Mouse (Mus musculus): Measurements from ENCODE around the gene Ppp1ca. TPM values are rescaled to one million over a fixed set of nuclear protein-coding genes. Genes with fewer than 3 reads are reported as not detected.

The Ppp1ca gene
- polyA plus RNA-seq, 1 experiment from 2014 or later, result 987 TPM

- no peak overlapping the region for H3K9ac ChIP-seq (ENCODE audit: low read depth, low read length)
- no peaks in the 10 kb centered on the region for H3K27me3 ChIP-seq (ENCODE audit: control insufficient read depth, insufficient read depth, low read length)
- no peak for ATAC-seq (ENCODE audit: low FRiP score, low TSS enrichment)
- H3K27ac ChIP-seq (ENCODE audit: low read depth, low read length), result no peak overlapping the region
- 84% methylated on average over 12 of the region's 12 CpGs for WGBS
- H3K4me2 ChIP-seq (replicated peaks; ENCODE audit: low read depth, low read length), result no peak overlapping the region
- H3K36me3 ChIP-seq (ENCODE audit: control insufficient read depth, insufficient read depth, low read length), result peaks cover 13% of the 10 kb centered on the region
- peaks cover 30% of the 10 kb centered on the region for H3K4me1 ChIP-seq (ENCODE audit: control insufficient read depth, insufficient read depth, low read length)
- no peak overlapping the region for H3K4me3 ChIP-seq (ENCODE audit: low read length)
- no peaks in the 10 kb centered on the region for H3K9me3 ChIP-seq (ENCODE audit: control insufficient read depth, low read length)
Measured at GRCm38 (mm10) chr19:4189051-4189620, 2.7 kb upstream of the Ppp1ca start.

GRCm38 (mm10) chr19:4190831-4191334 lies 982 bp upstream of the Ppp1ca start, which contains the start of gene Tbc1d10c:
Tbc1d10c (minus strand) TSS chr19:4191284.
- 34% methylated on average over 4 of the region's 4 CpGs for WGBS
- peak within 1 kb of the TSS; percentile 93 for H3K4me2 ChIP-seq (replicated peaks; ENCODE audit: low read depth, low read length)
- H3K9ac ChIP-seq (ENCODE audit: low read depth, low read length), result peak within 1 kb of the TSS; percentile 97
- H3K27ac ChIP-seq (ENCODE audit: low read depth, low read length), result peak within 1 kb of the TSS; percentile 98
- H3K27me3 ChIP-seq (ENCODE audit: control insufficient read depth, insufficient read depth, low read length), result no peaks in the 10 kb centered on the region
- H3K36me3 ChIP-seq (ENCODE audit: control insufficient read depth, insufficient read depth, low read length), result peaks cover 30% of the 10 kb centered on the region
- H3K4me3 ChIP-seq (ENCODE audit: low read length), result peak within 1 kb of the TSS; percentile 97
- no peak for ATAC-seq (ENCODE audit: low FRiP score, low TSS enrichment)
- peaks cover 22% of the 10 kb centered on the region for H3K4me1 ChIP-seq (ENCODE audit: control insufficient read depth, insufficient read depth, low read length)
- H3K9me3 ChIP-seq (ENCODE audit: control insufficient read depth, low read length), result no peaks in the 10 kb centered on the region

- Histone ChIP-seq H3K27me3 (ENCODE audit: control insufficient read depth, insufficient read depth, low read length) (no peaks in the 10 kb centered on the region), H3K27ac (ENCODE audit: low read depth, low read length) (peak overlapping the region; percentile 98), H3K36me3 (ENCODE audit: control insufficient read depth, insufficient read depth, low read length) (peaks cover 45% of the 10 kb centered on the region), H3K4me1 (ENCODE audit: control insufficient read depth, insufficient read depth, low read length) (peaks cover 29% of the 10 kb centered on the region), H3K4me3 (ENCODE audit: low read length) (peak overlapping the region; percentile 97), H3K4me2 (replicated peaks; ENCODE audit: low read depth, low read length) (peak overlapping the region; percentile 93), H3K9ac (ENCODE audit: low read depth, low read length) (peak overlapping the region; percentile 97), H3K9me3 (ENCODE audit: control insufficient read depth, low read length) (no peaks in the 10 kb centered on the region)
- 1% methylated on average over 41 of the region's 52 CpGs for WGBS
- no peak; the same call in none of the 2 replicates for ATAC-seq (ENCODE audit: low FRiP score, low TSS enrichment)
Measured at GRCm38 (mm10) chr19:4192251-4192985, 553 bp downstream of the Ppp1ca start.

- H3K9ac ChIP-seq (ENCODE audit: low read depth, low read length), result peak overlapping the region; percentile 97
- H3K4me1 ChIP-seq (ENCODE audit: control insufficient read depth, insufficient read depth, low read length), result peaks cover 29% of the 10 kb centered on the region
- peak overlapping the region; percentile 98; the same call in 1 of the 2 replicates for H3K27ac ChIP-seq (ENCODE audit: low read depth, low read length)
- H3K27me3 ChIP-seq (ENCODE audit: control insufficient read depth, insufficient read depth, low read length), result no peaks in the 10 kb centered on the region
- 69% methylated on average over 6 of the region's 6 CpGs for WGBS
- no peak for ATAC-seq (ENCODE audit: low FRiP score, low TSS enrichment)
- H3K9me3 ChIP-seq (ENCODE audit: control insufficient read depth, low read length), result no peaks in the 10 kb centered on the region
- peaks cover 52% of the 10 kb centered on the region for H3K36me3 ChIP-seq (ENCODE audit: control insufficient read depth, insufficient read depth, low read length)
- peak overlapping the region; percentile 97 for H3K4me3 ChIP-seq (ENCODE audit: low read length)
- H3K4me2 ChIP-seq (replicated peaks; ENCODE audit: low read depth, low read length), result peak overlapping the region; percentile 93
Measured at GRCm38 (mm10) chr19:4193129-4193528, 1.3 kb downstream of the Ppp1ca start.

GRCm38 (mm10) chr19:4194021-4194724 lies 2.3 kb downstream of the Ppp1ca start:
- Histone ChIP-seq H3K4me3 (ENCODE audit: low read length) (no peak overlapping the region), H3K27ac (ENCODE audit: low read depth, low read length) (no peak overlapping the region), H3K9ac (ENCODE audit: low read depth, low read length) (0 out of 2 replicates have a peak overlapping the region, but pooled peaks have one; percentile 12), H3K27me3 (ENCODE audit: control insufficient read depth, insufficient read depth, low read length) (no peaks in the 10 kb centered on the region), H3K36me3 (ENCODE audit: control insufficient read depth, insufficient read depth, low read length) (peaks cover 57% of the 10 kb centered on the region), H3K4me1 (ENCODE audit: control insufficient read depth, insufficient read depth, low read length) (peaks cover 29% of the 10 kb centered on the region), H3K4me2 (replicated peaks; ENCODE audit: low read depth, low read length) (peak overlapping the region; percentile 93; the same call in 1 of the 2 replicates), H3K9me3 (ENCODE audit: control insufficient read depth, low read length) (no peaks in the 10 kb centered on the region)
- 87% methylated on average over 8 of the region's 8 CpGs for WGBS
- no peak for ATAC-seq (ENCODE audit: low FRiP score, low TSS enrichment)

GRCm38 (mm10) chr19:4194776-4195650 lies 3.1 kb downstream of the Ppp1ca start:
- 78% methylated on average over 12 of the region's 12 CpGs for WGBS
- Histone ChIP-seq H3K27ac (ENCODE audit: low read depth, low read length) (peak overlapping the region; percentile 11; the same call in 1 of the 2 replicates), H3K4me1 (ENCODE audit: control insufficient read depth, insufficient read depth, low read length) (peaks cover 30% of the 10 kb centered on the region), H3K4me3 (ENCODE audit: low read length) (no peak overlapping the region), H3K9ac (ENCODE audit: low read depth, low read length) (peak overlapping the region; percentile 12; the same call in 1 of the 2 replicates), H3K9me3 (ENCODE audit: control insufficient read depth, low read length) (no peaks in the 10 kb centered on the region), H3K36me3 (ENCODE audit: control insufficient read depth, insufficient read depth, low read length) (peaks cover 66% of the 10 kb centered on the region), H3K27me3 (ENCODE audit: control insufficient read depth, insufficient read depth, low read length) (no peaks in the 10 kb centered on the region), H3K4me2 (replicated peaks; ENCODE audit: low read depth, low read length) (no peak overlapping the region)
- no peak for ATAC-seq (ENCODE audit: low FRiP score, low TSS enrichment)

- Histone ChIP-seq H3K4me2 (replicated peaks; ENCODE audit: low read depth, low read length) (no peak overlapping the region), H3K27me3 (ENCODE audit: control insufficient read depth, insufficient read depth, low read length) (no peaks in the 10 kb centered on the region), H3K9ac (ENCODE audit: low read depth, low read length) (no peak overlapping the region; the same call in 1 of the 2 replicates), H3K27ac (ENCODE audit: low read depth, low read length) (no peak overlapping the region), H3K4me3 (ENCODE audit: low read length) (no peak overlapping the region), H3K36me3 (ENCODE audit: control insufficient read depth, insufficient read depth, low read length) (peaks cover 71% of the 10 kb centered on the region), H3K4me1 (ENCODE audit: control insufficient read depth, insufficient read depth, low read length) (peaks cover 38% of the 10 kb centered on the region), H3K9me3 (ENCODE audit: control insufficient read depth, low read length) (no peaks in the 10 kb centered on the region)
- WGBS, result 21% methylated on average over 2 of the region's 2 CpGs
- ATAC-seq (ENCODE audit: low FRiP score, low TSS enrichment), result no peak
Measured at GRCm38 (mm10) chr19:4196048-4196447, 4.2 kb downstream of the Ppp1ca start.

- Histone ChIP-seq H3K9me3 (ENCODE audit: control insufficient read depth, low read length) (no peaks in the 10 kb centered on the region), H3K4me1 (ENCODE audit: control insufficient read depth, insufficient read depth, low read length) (peaks cover 34% of the 10 kb centered on the region), H3K9ac (ENCODE audit: low read depth, low read length) (no peak overlapping the region), H3K27ac (ENCODE audit: low read depth, low read length) (no peak overlapping the region), H3K36me3 (ENCODE audit: control insufficient read depth, insufficient read depth, low read length) (peaks cover 71% of the 10 kb centered on the region), H3K4me2 (replicated peaks; ENCODE audit: low read depth, low read length) (no peak overlapping the region), H3K27me3 (ENCODE audit: control insufficient read depth, insufficient read depth, low read length) (no peaks in the 10 kb centered on the region), H3K4me3 (ENCODE audit: low read length) (no peak overlapping the region)
- no peak for ATAC-seq (ENCODE audit: low FRiP score, low TSS enrichment)
- 9% methylated on average over 5 of the region's 5 CpGs for WGBS
Measured at GRCm38 (mm10) chr19:4196548-4196947, 4.7 kb downstream of the Ppp1ca start.
